Mouse (Mus musculus) CH12.LX (cell line): ENCODE measurements at regions not wholly inside any gene's neighbourhood (a gene's known extent, or its start where the extent isn't known, plus 50 kb on each side); places are given as distances from the start of the nearest gene placed in this dataset.

Source experiments
- CTCF ChIP-seq, 2 experiments: IDR thresholded peaks in 1 of 2; conservative IDR thresholded peaks in 1 of 2; 2 replicates each; pipeline ENCODE4 v1.5.1; 2011 to 2012; ENCODE audit warnings: low read depth in 2 of 2, low read length in 2 of 2, improper control_type of control experiment in 1 of 2, inconsistent platforms in 1 of 2, mild to moderate bottlenecking in 1 of 2, moderate library complexity in 1 of 2
- MAFK ChIP-seq: IDR thresholded peaks from 2 replicates; pipeline ENCODE4 v1.6.1; 2011; ENCODE audit warnings: low read length, improper control_type of control experiment; ENCODE audit not compliant: insufficient replicate concordance
- MYC ChIP-seq: IDR thresholded peaks from 2 replicates; pipeline ENCODE4 v1.6.1; 2011; ENCODE audit warnings: low read depth, mild to moderate bottlenecking, improper control_type of control experiment, low read length
- ZC3H11A ChIP-seq: IDR thresholded peaks from 2 replicates; pipeline ENCODE4 v1.6.1; 2012; ENCODE audit warnings: low read depth, mild to moderate bottlenecking, inconsistent platforms, low read length, improper control_type of control experiment
- ZKSCAN1 ChIP-seq: IDR thresholded peaks from 2 replicates; pipeline ENCODE4 v1.6.1; 2012; ENCODE audit warnings: low read depth, inconsistent platforms, low read length, improper control_type of control experiment, borderline replicate concordance

- TF ChIP-seq ZKSCAN1, result no peak
- TF ChIP-seq ZC3H11A, result no peak
- no peak for TF ChIP-seq MYC
- no peak for TF ChIP-seq MAFK
- no peak for TF ChIP-seq CTCF (conservative IDR thresholded peaks at IDR 0.05 in 1 of 2, IDR thresholded peaks at IDR 0.05 in 1 of 2; ENCODE audit: low read depth in 2 of 2, low read length in 2 of 2)
These were observed 58.0 kb upstream of the Pkn2 start for GRCm38 (mm10) chr3:142939773-142940172.
